Mouse (Mus musculus) hindbrain, embryonic 13.5 days (tissue): ENCODE results near the gene Nfyc. TPM values are rescaled to one million over a fixed set of nuclear protein-coding genes. Genes with fewer than 3 reads are reported as not detected.

Source experiments
- ATAC-seq: fragments of 200-750 bp; cut with Nextera tagmentation; 2 replicates; pipeline ENCODE4 v1.8.0; 2017; ENCODE audit warnings: moderate TSS enrichment; ENCODE audit not compliant: low FRiP score
- H3K27ac ChIP-seq: fragments of 300-500 bp; sonication (generic); 2 replicates; pipeline ENCODE4 v1.5.1; 2015; ENCODE audit warnings: inconsistent platforms, mild to moderate bottlenecking, moderate library complexity
- H3K27me3 ChIP-seq: fragments of 300-500 bp; sonication (generic); 2 replicates; pipeline ENCODE4 v1.6.1; 2015; ENCODE audit warnings: mild to moderate bottlenecking, inconsistent platforms
- H3K36me3 ChIP-seq: fragments of 300-500 bp; sonication (generic); 2 replicates; pipeline ENCODE4 v1.6.1; 2015; ENCODE audit warnings: mild to moderate bottlenecking, inconsistent platforms
- H3K4me1 ChIP-seq: fragments of 300-500 bp; sonication (generic); replicated peaks from 2 replicates; pipeline ENCODE4 v1.6.1; 2015; ENCODE audit warnings: inconsistent platforms
- H3K4me2 ChIP-seq: fragments of 300-500 bp; sonication (generic); 2 replicates; pipeline ENCODE4 v1.6.1; 2015; ENCODE audit warnings: inconsistent platforms, mild to moderate bottlenecking, moderate library complexity
- H3K4me3 ChIP-seq: fragments of 300-500 bp; sonication (generic); 2 replicates; pipeline ENCODE4 v1.5.1; 2015; ENCODE audit warnings: mild to moderate bottlenecking, inconsistent platforms
- H3K9ac ChIP-seq: fragments of 300-500 bp; sonication (generic); 2 replicates; pipeline ENCODE4 v1.6.1; 2015; ENCODE audit warnings: mild to moderate bottlenecking, inconsistent platforms
- H3K9me3 ChIP-seq: fragments of 300-500 bp; sonication (generic); 2 replicates; pipeline ENCODE4 v1.6.1; 2016; ENCODE audit warnings: inconsistent platforms
- WGBS: fragments of 180-500 bp; shearing (Covaris S2); methylation state at CpG from one replicate; pipeline ENCODE4 v1.1.7; 2015; 5-methylcytosine and 5-hydroxymethylcytosine counted together
- polyA plus RNA-seq: library from polyadenylated mRNA; unstranded; fragments of >200 nt; fragmentation: Nextera tagmentation; extraction: Ambion mirVana; gene quantifications from 2 replicates; pipeline ENCODE4 v1.2.1, GENCODE M21; 2015

The Nfyc gene
- polyA plus RNA-seq, 1 experiment from 2014 or later: 85.8 TPM

- peaks cover 4% of the 10 kb centered on the region for H3K4me1 ChIP-seq
- H3K9me3 ChIP-seq: no peaks in the 10 kb centered on the region
- H3K4me3 ChIP-seq: no peak overlapping the region
- no peak overlapping the region for H3K9ac ChIP-seq
- no peaks in the 10 kb centered on the region for H3K36me3 ChIP-seq
- H3K27me3 ChIP-seq: no peaks in the 10 kb centered on the region
- WGBS: 46% methylated on average over 2 of the region's 2 CpGs
- ATAC-seq: no peak
- no peak overlapping the region for H3K27ac ChIP-seq
- H3K4me2 ChIP-seq: no peak overlapping the region
These were observed 31.6 kb downstream of the Nfyc start for GRCm38 (mm10) chr4:120799680-120800166.

GRCm38 (mm10) chr4:120797985-120798725 is 33.2 kb downstream of the Nfyc start:
- Histone ChIP-seq H3K9ac (no peak overlapping the region), H3K4me3 (no peak overlapping the region), H3K27me3 (no peaks in the 10 kb centered on the region), H3K4me2 (no peak overlapping the region), H3K9me3 (no peaks in the 10 kb centered on the region), H3K27ac (no peak overlapping the region), H3K4me1 (peaks cover 6% of the 10 kb centered on the region), H3K36me3 (no peaks in the 10 kb centered on the region)
- WGBS: 91% methylated on average over 5 of the region's 5 CpGs
- no peak for ATAC-seq

- Histone ChIP-seq H3K9ac (no peak overlapping the region), H3K27ac (no peak overlapping the region), H3K4me3 (no peak overlapping the region), H3K9me3 (no peaks in the 10 kb centered on the region), H3K4me1 (peaks cover 6% of the 10 kb centered on the region), H3K36me3 (no peaks in the 10 kb centered on the region), H3K4me2 (no peak overlapping the region), H3K27me3 (no peaks in the 10 kb centered on the region)
- 91% methylated on average over 2 of the region's 2 CpGs for WGBS
- no peak for ATAC-seq
These were observed 34.7 kb downstream of the Nfyc start for GRCm38 (mm10) chr4:120796687-120797086.

GRCm38 (mm10) chr4:120795646-120796045 is 35.7 kb downstream of the Nfyc start:
- Histone ChIP-seq H3K9me3 (no peaks in the 10 kb centered on the region), H3K27me3 (no peaks in the 10 kb centered on the region), H3K4me3 (no peak overlapping the region), H3K27ac (no peak overlapping the region), H3K4me1 (peaks cover 6% of the 10 kb centered on the region), H3K9ac (no peak overlapping the region), H3K4me2 (no peak overlapping the region), H3K36me3 (no peaks in the 10 kb centered on the region)
- 89% methylated on average over 1 of the region's 1 CpGs for WGBS
- no peak for ATAC-seq

- Histone ChIP-seq H3K27ac (no peak overlapping the region), H3K9ac (no peak overlapping the region), H3K27me3 (no peaks in the 10 kb centered on the region), H3K4me2 (no peak overlapping the region), H3K36me3 (peaks cover 23% of the 10 kb centered on the region), H3K4me3 (no peak overlapping the region), H3K9me3 (no peaks in the 10 kb centered on the region), H3K4me1 (peaks cover 6% of the 10 kb centered on the region; the same call in 1 of the 2 replicates)
- 95% methylated on average over 2 of the region's 2 CpGs for WGBS
- ATAC-seq: no peak
These were observed 38.5 kb downstream of the Nfyc start for GRCm38 (mm10) chr4:120792918-120793317.

GRCm38 (mm10) chr4:120790027-120790426 is 41.3 kb downstream of the Nfyc start:
- no peaks in the 10 kb centered on the region for H3K27me3 ChIP-seq
- no peak overlapping the region for H3K4me2 ChIP-seq
- H3K36me3 ChIP-seq: peaks cover 44% of the 10 kb centered on the region
- H3K4me1 ChIP-seq: peaks cover 3% of the 10 kb centered on the region; the same call in 1 of the 2 replicates
- 95% methylated on average over 4 of the region's 4 CpGs for WGBS
- H3K27ac ChIP-seq: no peak overlapping the region
- H3K4me3 ChIP-seq: no peak overlapping the region
- no peak for ATAC-seq
- no peak overlapping the region for H3K9ac ChIP-seq
- no peaks in the 10 kb centered on the region for H3K9me3 ChIP-seq

- Histone ChIP-seq H3K9ac (no peak overlapping the region), H3K27me3 (peaks cover 15% of the 10 kb centered on the region), H3K36me3 (peaks cover 46% of the 10 kb centered on the region), H3K9me3 (no peaks in the 10 kb centered on the region), H3K27ac (no peak overlapping the region), H3K4me1 (no peaks in the 10 kb centered on the region), H3K4me3 (no peak overlapping the region), H3K4me2 (no peak overlapping the region)
- WGBS: 56% methylated on average over 5 of the region's 5 CpGs
- ATAC-seq: no peak
These were observed 75.6 kb downstream of the Nfyc start for GRCm38 (mm10) chr4:120755801-120756200.

GRCm38 (mm10) chr4:120755299-120755698 is 76.1 kb downstream of the Nfyc start:
- H3K36me3 ChIP-seq: peaks cover 41% of the 10 kb centered on the region
- H3K27ac ChIP-seq: no peak overlapping the region
- H3K27me3 ChIP-seq: peaks cover 18% of the 10 kb centered on the region
- no peak for ATAC-seq
- no peak overlapping the region for H3K4me3 ChIP-seq
- no peak overlapping the region for H3K4me2 ChIP-seq
- H3K9ac ChIP-seq: no peak overlapping the region
- no peaks in the 10 kb centered on the region for H3K4me1 ChIP-seq
- WGBS: 4% methylated on average over 1 of the region's 1 CpGs
- H3K9me3 ChIP-seq: no peaks in the 10 kb centered on the region

GRCm38 (mm10) chr4:120749601-120750000 is 81.8 kb downstream of the Nfyc start:
- WGBS: 40% methylated on average over 1 of the region's 2 CpGs
- no peak overlapping the region for H3K4me2 ChIP-seq
- peaks cover 31% of the 10 kb centered on the region for H3K4me1 ChIP-seq
- peaks cover 74% of the 10 kb centered on the region for H3K27me3 ChIP-seq
- no peak overlapping the region for H3K4me3 ChIP-seq
- no peak overlapping the region for H3K9ac ChIP-seq
- H3K36me3 ChIP-seq: peaks cover 4% of the 10 kb centered on the region; the same call in 1 of the 2 replicates
- no peaks in the 10 kb centered on the region for H3K9me3 ChIP-seq
- ATAC-seq: no peak
- H3K27ac ChIP-seq: no peak overlapping the region

GRCm38 (mm10) chr4:120747941-120748866 is 83.2 kb downstream of the Nfyc start, which contains the start of gene Kcnq4:
Gene Kcnq4, minus strand, starts transcription at chr4:120748612.
- WGBS: 2% methylated on average over 42 of the region's 42 CpGs
- no peak; the same call in 1 of the 2 replicates for ATAC-seq
- Histone ChIP-seq H3K36me3 (peaks cover 2% of the 10 kb centered on the region; the same call in 1 of the 2 replicates), H3K9ac (peak within 1 kb of the TSS; percentile 76), H3K27me3 (peaks cover 75% of the 10 kb centered on the region), H3K4me2 (peak within 1 kb of the TSS; percentile 100), H3K9me3 (no peaks in the 10 kb centered on the region), H3K27ac (no peak within 1 kb of the TSS), H3K4me3 (peak within 1 kb of the TSS; percentile 66), H3K4me1 (peaks cover 31% of the 10 kb centered on the region)

GRCm38 (mm10) chr4:120747243-120747792 is 84.1 kb downstream of the Nfyc start:
- peak; percentile 38 for ATAC-seq
- H3K27me3 ChIP-seq: peaks cover 75% of the 10 kb centered on the region
- peak overlapping the region; percentile 66 for H3K4me3 ChIP-seq
- peak overlapping the region; percentile 100 for H3K4me2 ChIP-seq
- 0% methylated on average over 54 of the region's 75 CpGs for WGBS
- no peaks in the 10 kb centered on the region for H3K36me3 ChIP-seq
- no peak overlapping the region for H3K27ac ChIP-seq
- no peaks in the 10 kb centered on the region for H3K9me3 ChIP-seq
- H3K9ac ChIP-seq: peak overlapping the region; percentile 76
- peaks cover 31% of the 10 kb centered on the region for H3K4me1 ChIP-seq
